Mouse (Mus musculus): ENCODE measurements around the gene Sft2d1. TPM values are rescaled to one million over a fixed set of nuclear protein-coding genes. Genes with fewer than 3 reads are reported as not detected.

The Sft2d1 gene
- 170 and 175 TPM in 2 replicates for polyA plus RNA-seq (2015; fragmentation: Nextera tagmentation; extraction: Ambion mirVana)

GRCm38 (mm10) chr17:8310838-8311614 is at the start of gene Sft2d1:
Sft2d1 (plus strand) TSS chr17:8311102.

GRCm38 (mm10) chr17:8282821-8283525 is 27.9 kb upstream of the Sft2d1 start, which contains the start of gene Mpc1:
Mpc1 (plus strand) TSS chr17:8282904.

DNA sequence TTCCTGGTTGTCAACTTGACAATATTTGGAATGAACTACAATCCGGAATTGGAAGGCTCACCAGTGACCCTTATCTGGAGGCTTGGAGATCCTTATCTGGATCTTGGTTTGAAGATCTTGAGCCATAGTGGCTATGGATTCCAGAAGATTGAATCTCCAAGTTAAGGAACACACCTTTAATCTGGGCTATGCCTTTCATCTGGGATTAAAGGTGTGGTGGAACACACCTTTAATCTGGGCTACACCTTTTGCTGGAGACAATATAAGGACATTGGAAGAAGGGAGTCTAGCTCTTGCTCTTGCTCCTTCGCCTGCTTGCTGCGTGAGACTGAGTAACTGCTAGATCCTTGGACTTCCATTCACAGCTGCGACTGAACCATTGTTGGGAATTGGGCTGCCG is 26.3 kb downstream of the Sft2d1 start, which contains the start of gene Prr18:
Prr18 (plus strand) TSS at position 301 of the 400 bp plus-strand sequence.

GRCm38 (mm10) chr17:8355692-8356091 is 44.8 kb downstream of the Sft2d1 start, which contains the start of gene T2:
T2 (plus strand) TSS chr17:8355992.

Other genes starting within 250 kb of the Sft2d1 start
- 0.17 and 0.46 TPM in 2 replicates for gene Gm49673, start 163.3 kb upstream of the Sft2d1 start, polyA plus RNA-seq (2015; fragmentation: Nextera tagmentation; extraction: Ambion mirVana)
- 18.5 and 18.7 TPM in 2 replicates for gene Rnaset2a, start 163.0 kb upstream of the Sft2d1 start, polyA plus RNA-seq (2015; fragmentation: Nextera tagmentation; extraction: Ambion mirVana)
- 20.1 and 21.3 TPM in 2 replicates for gene Fgfr1op, start 145.6 kb upstream of the Sft2d1 start, polyA plus RNA-seq (2015; fragmentation: Nextera tagmentation; extraction: Ambion mirVana)
- 0.17 TPM in 1 of 2 replicates, not detected in the other for gene Ccr6, start 75.1 kb upstream of the Sft2d1 start, polyA plus RNA-seq (2015; fragmentation: Nextera tagmentation; extraction: Ambion mirVana)
- gene Mpc1, start 28.2 kb upstream of the Sft2d1 start, polyA plus RNA-seq (2015; fragmentation: Nextera tagmentation; extraction: Ambion mirVana) = 718 and 755 TPM in 2 replicates
- gene Prr18, start 26.4 kb downstream of the Sft2d1 start, polyA plus RNA-seq (2015; fragmentation: Nextera tagmentation; extraction: Ambion mirVana) = 20.6 and 23.5 TPM in 2 replicates
- gene T2, start 44.9 kb downstream of the Sft2d1 start, polyA plus RNA-seq (2015; fragmentation: Nextera tagmentation; extraction: Ambion mirVana) = 0.96 and 0.98 TPM in 2 replicates
- 0.09 TPM in 1 of 2 replicates, not detected in the other for gene T, start 123.3 kb downstream of the Sft2d1 start, polyA plus RNA-seq (2015; fragmentation: Nextera tagmentation; extraction: Ambion mirVana)
- 9.5 and 10.9 TPM in 2 replicates for gene Pde10a, start 214.3 kb downstream of the Sft2d1 start, polyA plus RNA-seq (2015; fragmentation: Nextera tagmentation; extraction: Ambion mirVana)